Mouse (Mus musculus) neutrophil, adult 5-6 weeks (primary cell): ENCODE data around the gene Ddx58. TPM values are rescaled to one million over a fixed set of nuclear protein-coding genes. Genes with fewer than 3 reads are reported as not detected.
A peak's percentile ranks its signal among the peaks of the same experiment; 100 is the strongest.

Experiments
- ATAC-seq: fragments of 151-379, 151-347 bp; 2 replicates; pipeline ENCODE4 v1.8.0; 2017; ENCODE audit warnings: mild to moderate bottlenecking, moderate TSS enrichment; ENCODE audit not compliant: insufficient number of reproducible peaks, poor library complexity, low FRiP score, severe bottlenecking; ENCODE audit errors: extremely low read depth
- total RNA-seq: library from RNA; stranded (forward); fragments of 200-1000 nt; gene quantifications from 2 replicates; pipeline ENCODE4 v1.2.3, GENCODE M21; 2017

Ddx58 gene
- total RNA-seq, 1 experiment from 2014 or later, result 157 TPM

DNA sequence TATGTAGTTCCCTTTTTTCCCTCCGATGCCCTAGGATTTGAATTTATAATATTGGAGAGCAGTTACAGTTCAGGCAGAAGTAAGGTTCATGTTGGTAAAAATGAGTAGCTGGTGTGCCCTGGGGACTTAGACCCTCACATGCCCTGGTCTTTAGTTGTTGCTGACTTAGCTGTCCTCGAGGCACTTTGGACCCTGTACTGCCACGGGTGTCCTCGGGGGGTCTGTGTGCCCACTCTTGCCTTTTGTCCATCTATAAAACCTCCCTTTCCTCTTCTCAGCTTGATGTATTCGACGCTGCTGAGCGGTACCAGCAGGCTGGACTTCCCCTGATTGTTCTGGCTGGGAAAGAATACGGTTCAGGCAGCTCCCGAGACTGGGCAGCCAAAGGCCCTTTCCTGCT, 46.2 kb downstream of the Ddx58 start:
- no peak for ATAC-seq

DNA sequence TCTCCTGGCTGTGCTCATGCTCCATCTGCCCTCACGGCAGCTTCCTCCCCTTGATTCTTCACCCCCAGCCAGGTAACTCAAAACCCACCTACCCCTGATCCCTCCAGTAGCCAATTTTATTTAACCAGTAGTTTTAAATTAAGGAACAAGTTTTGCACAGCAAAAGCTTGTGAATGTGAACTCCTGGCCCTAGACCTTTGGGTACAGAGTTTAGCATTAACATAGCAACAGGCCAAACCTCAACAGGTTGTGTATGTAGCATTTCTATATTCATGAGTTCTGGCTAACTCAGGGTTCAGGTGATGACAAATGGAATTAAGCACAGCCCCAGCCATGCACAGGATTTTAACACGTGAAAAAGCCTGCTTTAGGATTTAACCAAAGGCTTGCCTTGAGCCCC, 47.4 kb downstream of the Ddx58 start:
- no peak for ATAC-seq

DNA sequence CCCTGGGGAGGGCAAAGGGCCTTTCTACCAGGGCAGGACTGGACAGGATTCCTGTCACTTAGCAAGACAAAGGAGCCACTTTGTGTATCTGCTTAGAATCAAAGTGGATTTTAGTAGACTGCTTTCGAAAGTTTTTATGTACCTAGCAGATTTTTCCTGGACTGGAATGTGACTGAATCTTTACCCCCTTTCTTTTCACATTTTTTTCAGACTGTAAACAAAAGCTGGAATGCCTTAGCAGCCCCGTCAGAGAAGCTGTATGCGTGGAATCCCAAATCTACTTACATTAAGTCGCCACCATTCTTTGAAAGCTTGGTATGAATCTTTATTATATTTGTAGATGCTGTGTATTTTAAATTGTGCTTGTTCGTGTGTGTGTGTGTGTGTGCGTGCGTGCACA, 51.7 kb downstream of the Ddx58 start:
- ATAC-seq, result no peak

DNA sequence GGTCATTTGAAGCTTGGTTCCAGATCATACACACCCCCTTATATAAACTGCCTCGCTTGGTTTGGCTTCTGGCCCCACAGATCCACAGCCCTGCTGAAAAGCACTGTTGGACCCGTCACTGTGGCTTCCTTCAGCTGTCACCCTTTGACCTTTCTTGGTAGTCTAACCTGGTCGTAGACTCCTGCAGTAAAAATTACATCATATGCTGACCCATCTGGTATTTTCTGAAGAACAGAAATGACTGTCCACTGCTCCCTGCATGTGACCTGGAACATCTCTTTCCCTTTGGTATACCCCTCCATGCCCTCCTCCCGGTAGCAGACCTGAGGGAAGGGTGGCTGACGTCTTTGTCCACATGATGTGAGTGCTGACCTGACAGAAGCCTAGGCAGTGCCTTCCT, 55.2 kb downstream of the Ddx58 start:
- ATAC-seq, result no peak

DNA sequence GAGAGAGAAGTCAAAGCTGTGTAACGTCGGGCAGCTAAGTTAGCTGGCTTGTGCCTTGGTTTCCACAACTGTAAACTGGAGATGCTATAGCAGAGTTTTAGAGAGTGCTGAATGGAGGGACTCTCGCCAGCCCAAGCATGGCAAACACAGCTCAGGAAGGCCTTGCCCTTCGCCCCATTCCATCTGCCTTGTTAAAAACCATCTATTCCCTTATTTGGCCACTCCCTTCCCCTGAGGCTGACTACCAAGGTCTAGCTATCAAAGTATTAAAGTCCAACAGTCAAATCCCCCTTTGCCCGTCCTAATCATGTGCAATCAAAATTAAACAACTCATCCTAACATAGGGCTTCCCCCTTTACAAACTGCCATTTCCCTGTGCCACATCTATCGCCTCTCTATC, 55.8 kb downstream of the Ddx58 start:
- no peak for ATAC-seq

DNA sequence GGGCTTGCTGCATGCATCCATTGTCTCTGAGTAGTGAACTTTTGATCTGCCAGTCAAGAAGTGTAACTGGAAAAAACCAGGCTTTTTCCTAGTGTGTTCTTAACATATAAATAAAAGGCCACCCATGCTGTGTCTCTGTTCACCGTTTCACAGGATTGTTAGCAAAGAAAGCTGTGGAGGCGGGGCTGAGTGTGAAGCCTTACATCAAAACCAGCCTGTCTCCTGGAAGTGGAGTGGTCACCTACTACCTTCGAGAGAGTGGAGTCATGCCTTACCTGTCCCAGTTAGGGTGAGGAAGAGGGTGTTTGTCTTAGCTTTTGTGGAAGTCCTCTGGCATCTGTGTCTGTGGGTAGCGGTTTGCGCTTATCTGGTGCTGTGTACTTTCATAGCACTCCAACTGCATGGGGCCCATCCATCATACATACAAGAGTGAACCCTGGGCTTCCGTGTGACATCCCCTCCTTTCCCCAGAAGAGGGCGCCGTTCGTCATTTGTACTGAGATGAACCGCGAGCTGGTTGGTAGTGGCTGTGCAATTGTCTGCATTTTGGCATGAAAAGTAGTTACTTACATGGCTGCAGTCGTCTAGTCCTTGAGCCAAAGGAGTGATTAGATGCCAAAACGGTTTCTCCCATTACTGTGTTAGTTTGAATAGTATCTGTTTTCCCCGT, 56.8 kb downstream of the Ddx58 start:
- peak; percentile 70; the same call in 1 of the 2 replicates for ATAC-seq

DNA sequence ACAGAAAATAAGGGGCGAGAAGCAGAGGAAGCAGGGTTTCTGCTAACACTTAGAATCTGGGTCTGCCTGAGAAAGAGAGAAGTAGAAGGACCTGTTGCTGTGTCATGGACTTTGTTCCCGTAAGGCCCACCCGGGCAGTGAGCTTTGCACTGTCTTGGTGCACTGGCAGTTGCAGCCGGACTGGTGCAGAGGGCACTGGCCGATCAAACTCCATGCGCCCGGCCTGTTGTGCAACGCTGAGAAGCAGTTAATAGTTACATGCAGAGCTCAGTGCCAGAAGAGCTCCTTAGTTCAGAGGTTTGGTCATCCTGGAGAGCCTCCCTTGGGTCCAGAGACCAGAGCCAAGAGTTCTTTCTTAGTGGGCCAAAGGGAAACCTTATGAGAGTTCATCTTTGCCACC, 57.9 kb downstream of the Ddx58 start:
- no peak for ATAC-seq

DNA sequence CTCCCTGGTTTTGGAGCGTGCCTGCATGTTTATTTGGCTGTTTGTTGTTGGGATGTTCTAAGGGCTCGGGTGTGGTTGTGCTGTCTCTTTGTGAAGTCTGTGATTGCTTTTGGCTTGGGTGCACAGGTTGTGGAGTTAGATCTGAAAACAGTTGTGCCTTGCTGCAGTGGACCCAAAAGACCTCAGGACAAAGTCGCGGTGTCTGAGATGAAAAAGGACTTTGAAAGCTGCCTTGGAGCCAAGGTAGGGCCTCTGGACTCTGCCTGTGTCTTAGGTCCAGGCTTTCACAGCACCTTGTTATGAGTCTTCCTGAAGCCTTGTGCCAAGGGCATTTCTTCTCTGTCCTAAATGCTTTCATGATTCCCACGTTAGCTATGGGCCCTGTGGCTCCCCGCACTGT, 59.6 kb downstream of the Ddx58 start:
- no peak for ATAC-seq

DNA sequence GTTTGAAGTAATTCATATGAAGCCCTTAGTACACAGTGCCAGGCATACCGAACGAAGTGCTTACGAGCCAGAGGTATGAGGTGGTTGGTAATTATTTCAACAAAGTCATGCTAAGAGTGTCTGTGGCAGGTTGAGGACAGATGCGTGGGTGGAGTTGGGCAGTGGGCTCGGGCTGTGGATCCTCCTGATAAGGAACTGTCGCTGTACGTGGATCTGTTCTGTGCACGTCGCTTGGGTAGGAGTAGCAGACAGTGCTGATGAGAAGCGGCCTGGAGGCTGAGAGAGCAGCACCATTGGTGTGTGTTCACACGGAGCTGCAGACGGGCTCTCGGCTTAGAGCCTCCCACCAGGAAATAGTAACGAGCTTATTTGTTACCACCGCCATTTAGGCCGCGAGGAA, 61.0 kb downstream of the Ddx58 start:
- ATAC-seq, result no peak

DNA sequence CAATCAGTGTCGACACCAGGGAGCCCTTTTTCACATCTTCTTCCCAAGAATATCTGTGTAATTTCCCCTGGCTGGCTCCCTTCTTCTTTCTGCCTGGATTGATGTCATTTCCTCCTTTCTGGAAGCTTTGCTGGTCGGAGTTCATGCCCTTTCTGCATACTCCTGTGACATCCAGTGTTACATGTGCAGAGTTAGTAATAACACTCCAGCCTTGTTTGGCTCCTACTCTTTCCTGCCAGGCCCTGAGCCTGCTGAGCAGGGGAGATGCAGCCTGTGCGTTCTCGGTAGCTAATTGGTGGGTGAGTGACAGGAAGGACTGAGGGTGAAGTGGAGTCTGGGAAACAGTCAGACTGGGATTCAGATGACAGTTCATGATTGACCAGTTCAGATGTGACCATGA, 65.3 kb downstream of the Ddx58 start:
- ATAC-seq, result no peak

DNA sequence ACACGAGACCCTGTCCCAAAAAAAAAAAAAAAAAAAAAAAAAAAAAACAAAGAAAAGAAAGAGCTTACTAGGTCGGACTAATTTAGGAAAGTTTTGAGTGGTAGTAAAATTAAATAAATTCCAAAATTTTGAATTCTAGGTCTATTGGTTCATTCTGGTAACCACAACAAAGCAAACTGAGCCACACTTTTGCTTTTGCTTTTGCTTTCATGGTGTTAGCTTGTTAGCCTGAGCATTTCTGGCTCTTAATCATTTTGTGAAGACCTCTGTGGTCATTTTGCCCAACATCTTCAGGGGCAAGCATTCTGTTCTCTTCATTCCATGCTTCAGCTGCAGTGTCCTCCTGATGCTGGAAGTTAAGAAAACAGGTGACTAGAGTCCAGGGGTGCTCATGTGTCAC, 67.3 kb downstream of the Ddx58 start:
- ATAC-seq, result no peak

DNA sequence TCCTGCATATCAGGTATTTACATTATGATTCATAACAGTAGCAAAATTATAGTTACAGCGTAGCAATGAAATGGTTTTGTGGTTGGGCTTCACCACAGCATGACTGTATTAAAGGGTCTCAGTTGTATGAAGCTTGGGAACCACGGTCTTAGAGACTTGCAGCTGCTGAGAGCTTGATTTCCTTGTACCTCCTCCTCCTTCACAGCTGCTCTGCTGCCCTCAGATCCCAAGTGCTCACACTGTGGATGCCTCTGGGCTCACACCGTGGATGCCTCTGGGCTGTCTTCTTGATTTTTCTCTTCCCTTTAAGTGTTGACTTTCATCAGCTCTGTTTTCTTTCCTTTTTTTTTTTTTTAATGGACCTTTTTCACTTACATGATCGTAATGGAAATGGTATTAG, 68.2 kb downstream of the Ddx58 start:
- no peak for ATAC-seq

DNA sequence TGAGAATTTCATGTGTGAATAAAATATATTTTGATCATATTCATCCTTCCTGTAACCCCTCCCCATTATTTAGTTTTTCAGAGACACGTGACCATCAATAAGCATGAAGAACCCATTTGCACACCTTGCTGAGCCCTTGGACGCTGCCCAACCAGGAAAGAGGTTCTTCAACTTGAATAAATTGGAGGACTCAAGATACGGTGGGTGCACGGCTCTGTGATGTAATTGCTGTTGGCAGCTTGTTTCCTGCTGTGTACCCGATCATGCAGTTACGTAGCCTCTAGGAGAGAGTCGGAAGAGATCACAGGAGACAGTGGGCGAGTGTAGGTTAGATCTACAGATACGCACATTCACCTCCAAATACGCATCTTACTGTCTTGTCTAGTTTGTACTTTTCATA, 76.0 kb downstream of the Ddx58 start:
- ATAC-seq, result no peak

DNA sequence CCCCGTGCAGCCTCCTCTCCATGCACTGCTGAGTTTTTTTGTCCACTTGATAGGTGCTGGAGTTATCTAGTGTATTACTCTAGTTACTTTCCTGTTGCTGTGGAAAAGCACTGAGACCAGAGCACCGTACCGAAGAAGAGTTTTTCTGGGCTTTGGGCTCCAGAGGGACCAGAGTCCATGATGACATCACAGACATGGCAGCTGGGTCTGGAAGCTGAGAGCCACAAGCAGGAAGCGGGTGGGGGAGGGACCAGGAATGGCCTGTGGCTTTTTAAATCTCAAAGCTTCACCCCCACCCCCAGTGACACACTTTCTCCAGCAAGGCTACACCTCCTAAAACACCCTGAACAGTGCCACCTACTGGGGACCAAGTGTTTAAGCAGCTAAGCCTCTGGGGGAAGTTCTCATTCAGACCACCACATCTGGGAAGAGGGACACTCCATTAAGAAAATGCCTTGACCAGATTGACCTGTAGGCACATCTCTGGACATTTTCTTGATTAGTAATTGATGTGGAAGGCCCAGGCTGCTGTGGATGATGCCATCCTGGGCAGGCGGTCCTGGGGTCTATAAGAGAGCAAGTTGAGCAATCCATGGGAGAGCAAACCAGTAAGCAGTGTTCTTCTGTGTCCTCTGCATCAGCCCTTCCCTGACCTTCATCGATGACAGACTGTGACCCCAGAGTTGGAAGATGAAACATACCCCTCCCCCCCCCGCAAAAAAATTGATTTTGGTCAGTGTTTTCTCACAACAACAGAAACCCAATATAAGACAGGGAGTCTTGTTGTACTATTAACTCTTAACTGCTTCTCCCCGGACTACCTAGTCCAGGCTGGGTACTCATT, 78.8 kb downstream of the Ddx58 start:
- no peak for ATAC-seq

DNA sequence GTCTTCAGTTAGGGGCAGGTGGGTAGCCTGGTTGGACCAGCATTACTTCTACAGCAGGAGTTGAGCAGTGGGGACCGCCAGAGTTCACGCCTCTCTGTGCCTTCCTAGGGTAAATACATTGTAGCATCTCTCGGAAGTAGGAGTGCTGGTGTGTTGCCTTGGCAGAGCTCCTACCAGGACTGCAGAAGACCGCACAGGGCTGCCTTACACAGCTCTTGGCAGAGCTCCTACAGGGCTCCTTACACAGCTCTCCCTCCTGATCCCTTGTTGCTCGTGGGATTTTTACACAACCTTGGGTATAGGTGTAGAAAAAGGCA, 81.4 kb downstream of the Ddx58 start:
- ATAC-seq, result no peak

DNA sequence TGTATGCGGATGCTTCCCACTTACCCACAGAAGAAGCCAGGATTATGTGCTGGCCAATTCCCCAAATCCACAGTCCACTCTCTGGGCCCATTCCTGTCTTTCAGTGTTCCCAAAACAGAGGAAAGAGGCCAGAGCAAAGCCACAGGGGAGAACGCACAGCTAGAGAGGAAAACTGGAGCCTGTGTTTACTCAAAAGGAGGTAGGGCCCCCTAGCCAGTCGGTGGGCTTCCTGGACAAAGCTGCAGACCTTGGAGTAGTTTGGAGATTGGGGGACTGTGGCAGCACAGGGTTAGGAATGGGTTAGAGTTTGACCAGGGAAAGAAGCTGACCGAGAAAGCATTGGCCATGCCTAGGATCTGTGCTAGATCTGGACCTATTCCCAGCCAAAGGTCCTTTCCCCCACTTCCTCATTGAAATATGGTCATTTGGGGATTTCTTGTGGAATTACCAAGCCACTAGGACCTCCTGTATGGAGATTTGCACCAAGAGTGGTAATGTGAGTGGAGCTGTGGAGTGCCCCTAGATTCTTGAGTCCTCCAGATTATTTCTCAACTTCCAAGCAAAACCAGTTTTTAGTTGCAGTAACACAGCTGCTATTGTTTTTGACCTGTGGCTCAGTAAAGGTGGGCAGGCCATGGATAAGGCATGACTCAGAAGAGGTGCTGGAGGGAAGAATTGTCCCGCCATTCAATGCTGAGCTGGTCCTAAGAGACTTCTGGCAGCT, 82.0 kb downstream of the Ddx58 start:
- ATAC-seq, result no peak

DNA sequence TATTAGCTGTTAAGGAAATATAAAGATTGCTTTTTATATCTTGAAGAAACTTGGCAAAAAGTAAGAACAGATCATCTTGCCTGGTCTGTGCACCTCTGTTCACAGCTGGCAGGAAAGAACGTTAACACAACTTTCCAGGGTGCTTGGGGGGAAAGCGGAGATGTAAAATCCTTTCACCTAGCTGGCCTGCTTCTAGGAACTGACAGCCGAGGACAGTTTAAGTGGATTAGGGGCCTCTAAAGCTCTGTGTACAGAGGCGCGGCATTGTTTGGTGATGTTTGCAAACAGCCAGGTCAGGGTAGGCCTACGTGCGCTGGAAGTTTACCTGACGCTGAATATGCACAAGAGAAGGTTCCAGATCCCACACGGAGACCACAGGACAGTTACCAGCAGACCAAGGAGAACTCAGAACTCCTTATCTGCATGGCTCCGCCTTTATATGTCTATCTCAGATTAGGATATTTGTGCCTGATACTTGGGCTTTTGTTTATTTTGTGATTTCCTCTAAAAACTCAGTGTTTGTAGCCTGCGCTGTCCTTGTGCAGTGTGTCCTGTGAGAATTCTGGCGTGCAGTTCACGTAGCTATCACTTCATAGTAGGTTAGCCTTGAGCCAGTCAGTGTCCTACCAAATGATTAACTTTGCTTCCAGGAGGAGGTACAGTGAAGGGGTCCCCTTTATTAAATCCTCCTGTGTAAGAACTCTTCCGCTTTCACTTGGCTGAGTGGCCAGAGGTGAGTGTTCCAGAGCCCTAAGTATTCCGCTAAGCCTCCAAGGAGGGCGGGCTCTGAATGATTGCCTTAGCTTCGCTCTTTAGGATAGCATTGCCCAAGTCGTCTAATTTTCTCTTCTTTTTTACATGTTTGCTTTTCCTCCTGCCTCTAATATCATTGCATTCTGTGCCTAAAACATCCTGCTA, 82.8 kb downstream of the Ddx58 start:
- ATAC-seq, result no peak

DNA sequence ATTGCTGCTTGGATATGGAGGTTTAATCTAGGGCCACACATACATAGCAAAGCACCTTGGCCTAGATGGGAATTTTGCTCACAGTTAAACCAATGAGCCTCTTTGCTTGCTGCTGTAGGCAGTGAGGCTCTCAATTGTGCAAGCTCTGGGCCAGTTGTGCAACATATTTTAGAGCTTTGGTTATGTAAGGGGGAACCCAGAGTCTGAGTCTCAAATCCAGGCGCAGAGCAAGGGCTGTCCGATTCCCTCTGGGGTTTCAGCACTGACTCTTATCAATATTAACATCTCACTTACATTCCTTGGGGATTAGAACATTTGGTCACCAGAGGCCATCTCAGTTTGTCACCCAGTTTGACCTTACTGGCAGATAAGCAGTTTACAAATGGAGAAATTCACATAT, 83.5 kb downstream of the Ddx58 start:
- 0 out of 2 replicates have a peak, but pooled peaks have one; percentile 19 for ATAC-seq

DNA sequence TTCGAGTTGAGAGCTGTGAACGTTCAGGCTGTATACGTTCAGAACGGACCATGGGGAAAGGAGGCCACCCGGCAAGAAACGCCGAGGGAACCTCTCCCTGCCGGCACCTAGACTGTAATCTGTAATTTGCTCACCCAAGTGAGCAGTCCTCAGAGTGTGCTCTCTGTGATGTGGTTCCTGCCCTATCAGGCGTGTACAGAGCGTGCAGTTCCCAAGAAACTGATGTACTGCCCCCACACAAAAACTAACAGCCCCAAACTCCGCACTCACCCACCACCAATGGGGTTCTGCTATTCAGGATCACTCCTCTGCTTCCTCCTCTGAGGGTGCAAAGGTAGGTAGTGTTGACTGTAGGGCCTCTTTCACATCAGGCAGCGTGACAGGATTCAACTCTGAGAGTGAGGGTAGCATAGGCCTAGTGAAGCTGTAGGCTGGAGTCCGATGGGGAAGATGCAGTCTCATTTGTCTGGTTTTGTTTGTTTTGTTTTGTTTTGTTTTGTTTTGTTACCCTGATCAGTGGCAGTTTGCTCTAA, 84.1 kb downstream of the Ddx58 start:
- no peak for ATAC-seq
